ENCODE assay signal across 23 mouse cellular contexts in the genomic region with DNA sequence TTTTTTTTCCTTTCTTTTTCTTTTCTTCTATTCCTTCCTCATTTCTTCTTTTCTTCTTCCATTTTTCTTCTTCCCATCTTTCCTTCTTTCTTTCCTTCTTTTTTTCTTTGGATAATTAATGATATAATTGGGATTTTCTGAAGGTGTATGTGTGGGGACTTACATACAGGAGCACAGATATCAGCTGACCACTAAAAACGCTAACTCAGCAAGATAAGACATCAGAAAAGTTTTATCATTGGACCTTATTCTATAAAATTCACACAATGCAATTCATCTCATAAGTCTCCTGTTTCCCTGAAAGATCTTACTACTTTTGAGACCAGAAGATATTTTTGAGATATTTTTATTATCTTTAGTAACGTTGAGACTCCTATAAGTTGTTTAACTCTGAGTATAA.
DNase-seq lines count a peak whose midpoint lies in the region; ATAC-seq and TF ChIP-seq lines count a peak whose summit lies in the region.
"Had no signal": no experiment of that assay in that cellular context is flagged by ENCODE, and none has a peak within 500 bp of the region (broad histone marks: within the 10 kb centered on the region; RNA-seq: fewer than 3 reads in every experiment).

No protein-coding gene starts in this region.

- no peak for TF ChIP-seq RAD21 in CH12.LX (IDR thresholded peaks at IDR 0.05; ENCODE audit: low read depth, low read length)
- no peak for TF ChIP-seq RAD21 in MEL (IDR thresholded peaks at IDR 0.05; ENCODE audit: low read depth, low read length)

- H3K9ac ChIP-seq in CH12.LX (ENCODE audit: insufficient read depth, low read depth): no peak overlapping the region
- H3K9ac ChIP-seq in ES-E14 (ENCODE audit: insufficient read depth, low read depth, low read length, poor library complexity, severe bottlenecking): no peak overlapping the region
- no peak overlapping the region for H3K9ac ChIP-seq in MEL (ENCODE audit: control insufficient read depth, low read depth, low read length, poor library complexity, severe bottlenecking)
- no peak overlapping the region for H3K9ac ChIP-seq in forebrain, embryonic 12.5 days
- no peak overlapping the region for H3K9ac ChIP-seq in midbrain, embryonic 13.5 days (replicated peaks)

- no peak for DNase-seq in CH12.LX (ENCODE audit: extremely low read depth)
- DNase-seq in ES-E14 (ENCODE audit: low read depth, low spot score): no peak
- DNase-seq in MEL (ENCODE audit: low read depth, low spot score): no peak
- DNase-seq in lung, adult 18-20 months: no peak
- DNase-seq: adrenal gland, adult 2 months; adrenal gland, adult 8-10 months; adrenal gland, postnatal 10 days; adrenal gland, postnatal 14 days; adrenal gland, postnatal 25 days; adrenal gland, postnatal 36 days; B cell, adult 2 months; cerebellum, adult 11 months; cerebellum, adult 11-12 months; cerebellum, adult 18-20 months; cerebellum, adult 2 months; cerebellum, adult 8-10 months; cerebellum, adult 9-10 months had no signal

- no peaks in the 10 kb centered on the region for H3K79me2 ChIP-seq in CH12.LX (replicated peaks; ENCODE audit: control insufficient read depth, extremely low read depth, insufficient read depth, poor library complexity, severe bottlenecking)
- no peaks in the 10 kb centered on the region for H3K79me2 ChIP-seq in MEL (ENCODE audit: control insufficient read depth, insufficient read depth, low read length, poor library complexity)

- H3K36me3 ChIP-seq in CH12.LX (replicated peaks in 1 of 2; ENCODE audit: control insufficient read depth in 1 of 2, insufficient read depth in 1 of 2, low read length in 1 of 2) (no peaks in the 10 kb centered on the region), ES-E14 (ENCODE audit: control insufficient read depth, insufficient read depth, low read length, poor library complexity, severe bottlenecking) (no peaks in the 10 kb centered on the region), MEL (ENCODE audit: control insufficient read depth in 1 of 2, insufficient read depth in 2 of 2, low read length in 2 of 2) (no peaks in the 10 kb centered on the region)
- no peaks in the 10 kb centered on the region for H3K36me3 ChIP-seq in forebrain, embryonic 12.5 days (replicated peaks)
- H3K36me3 ChIP-seq in midbrain, embryonic 13.5 days: no peaks in the 10 kb centered on the region
- H3K36me3 ChIP-seq: G1E had no signal

- H3K27me3 ChIP-seq in CH12.LX (replicated peaks) (no peaks in the 10 kb centered on the region), MEL (ENCODE audit: control insufficient read depth in 1 of 2, insufficient read depth in 2 of 2, low read length in 2 of 2) (no peaks in the 10 kb centered on the region)
- H3K27me3 ChIP-seq in forebrain, embryonic 12.5 days: no peaks in the 10 kb centered on the region
- no peaks in the 10 kb centered on the region for H3K27me3 ChIP-seq in midbrain, embryonic 13.5 days
- H3K27me3 ChIP-seq: Patski had no signal

- WGBS in forebrain, embryonic 12.5 days: 80% methylated on average over 2 of the region's 2 CpGs
- WGBS in midbrain, embryonic 13.5 days: 83% methylated on average over 2 of the region's 2 CpGs

- no peak for TF ChIP-seq EP300 in CH12.LX (IDR thresholded peaks at IDR 0.05; ENCODE audit: low read length)
- no peak for TF ChIP-seq EP300 in MEL (IDR thresholded peaks at IDR 0.05; ENCODE audit: low read depth in 1 of 2, low read length in 2 of 2)

- H3K4me1 ChIP-seq in CH12.LX (ENCODE audit: control insufficient read depth in 1 of 2, insufficient read depth in 2 of 2): no peaks in the 10 kb centered on the region
- H3K4me1 ChIP-seq in ES-E14 (ENCODE audit: control insufficient read depth in 2 of 2, insufficient read depth in 2 of 2, low read length in 2 of 2, poor library complexity in 1 of 2): no peaks in the 10 kb centered on the region
- no peaks in the 10 kb centered on the region for H3K4me1 ChIP-seq in MEL (ENCODE audit: control insufficient read depth in 1 of 2, insufficient read depth in 2 of 2, low read length in 2 of 2)
- H3K4me1 ChIP-seq in forebrain, embryonic 12.5 days: no peaks in the 10 kb centered on the region
- H3K4me1 ChIP-seq in midbrain, embryonic 13.5 days (replicated peaks): no peaks in the 10 kb centered on the region

- TF ChIP-seq POLR2A in CH12.LX (IDR thresholded peaks at IDR 0.05; ENCODE audit: low read depth, low read length): no peak
- no peak for TF ChIP-seq POLR2A in MEL (IDR thresholded peaks at IDR 0.05; ENCODE audit: control insufficient read depth in 1 of 2, insufficient read depth in 1 of 2, low read depth in 1 of 2, low read length in 2 of 2, poor library complexity in 1 of 2)

- no peak for ATAC-seq in forebrain, embryonic 12.5 days (ENCODE audit: low FRiP score)
- ATAC-seq in midbrain, embryonic 13.5 days: no peak
- ATAC-seq: activated CD4-positive, CD25-positive, alpha-beta regulatory T cell, adult 4 months; CD4-positive, CD25-positive, alpha-beta regulatory T cell, adult 4 months; Patski had no signal

- in situ Hi-C loops in CH12.LX (cut with MboI; ENCODE audit: low pct_ligation_motif_present, low pct_unique_long_range_greater_than_20kb, low sequenced_read_pairs) (no loop called here), ES-E14 (cut with MboI; ENCODE audit: low sequenced_read_pairs in 2 of 2, unreplicated experiment in 2 of 2) (no loop called here)

- H3K4me3 ChIP-seq in CH12.LX (replicated peaks in 1 of 3; ENCODE audit: low read depth in 2 of 3, low read length in 2 of 3, poor library complexity in 1 of 3): no peak overlapping the region
- no peak overlapping the region for H3K4me3 ChIP-seq in ES-E14 (ENCODE audit: insufficient read depth in 1 of 2, low read depth in 1 of 2, low read length in 2 of 2, poor library complexity in 1 of 2, severe bottlenecking in 1 of 2)
- no peak overlapping the region for H3K4me3 ChIP-seq in MEL (ENCODE audit: control insufficient read depth in 1 of 2, insufficient read depth in 1 of 2, low read depth in 2 of 2, low read length in 2 of 2)
- H3K4me3 ChIP-seq in forebrain, embryonic 12.5 days (replicated peaks): no peak overlapping the region
- H3K4me3 ChIP-seq in midbrain, embryonic 13.5 days (replicated peaks): no peak overlapping the region

- TF ChIP-seq CTCF in CH12.LX (conservative IDR thresholded peaks at IDR 0.05 in 1 of 2, IDR thresholded peaks at IDR 0.05 in 1 of 2; ENCODE audit: low read depth in 2 of 2, low read length in 2 of 2) (no peak), MEL (IDR thresholded peaks at IDR 0.05 in 2 of 3, conservative IDR thresholded peaks at IDR 0.05 in 1 of 3; ENCODE audit: control insufficient read depth in 1 of 3, insufficient read depth in 1 of 3, low read depth in 2 of 3, low read length in 3 of 3, poor library complexity in 1 of 3, severe bottlenecking in 1 of 3) (no peak)

- no peak overlapping the region for H3K4me2 ChIP-seq in CH12.LX (ENCODE audit: insufficient read depth, low read depth, poor library complexity, severe bottlenecking)
- H3K4me2 ChIP-seq in forebrain, embryonic 12.5 days: no peak overlapping the region
- no peak overlapping the region for H3K4me2 ChIP-seq in midbrain, embryonic 13.5 days (replicated peaks)

- H3K9me3 ChIP-seq in CH12.LX (replicated peaks; ENCODE audit: low read length) (peaks cover 7% of the 10 kb centered on the region), ES-E14 (ENCODE audit: control insufficient read depth, insufficient read depth, low read depth, low read length) (no peaks in the 10 kb centered on the region), MEL (replicated peaks; ENCODE audit: insufficient read depth, low read length) (no peaks in the 10 kb centered on the region)
- H3K9me3 ChIP-seq in forebrain, embryonic 12.5 days: peaks cover 9% of the 10 kb centered on the region; the same call in 1 of the 2 replicates
- peaks cover 12% of the 10 kb centered on the region for H3K9me3 ChIP-seq in midbrain, embryonic 13.5 days

- dilution Hi-C loops in CH12.LX (cut with MboI; ENCODE audit: extremely low pct_ligation_motif_present, extremely low pct_unique_long_range_greater_than_20kb, low sequenced_read_pairs): no loop called here

- no peak overlapping the region for H3K27ac ChIP-seq in CH12.LX (ENCODE audit: insufficient read depth, low read depth)
- H3K27ac ChIP-seq in ES-E14 (ENCODE audit: insufficient read depth, low read depth, low read length, poor library complexity, severe bottlenecking): no peak overlapping the region
- H3K27ac ChIP-seq in MEL (ENCODE audit: control insufficient read depth, low read depth, low read length): no peak overlapping the region
- H3K27ac ChIP-seq in forebrain, embryonic 12.5 days: no peak overlapping the region
- H3K27ac ChIP-seq in midbrain, embryonic 13.5 days: no peak overlapping the region

TF ChIP-seq in CH12.LX, 34 proteins besides CTCF, POLR2A, EP300 and RAD21:
- TF ChIP-seq MAFK (IDR thresholded peaks at IDR 0.05; ENCODE audit: insufficient replicate concordance, low read length) (0 out of 2 replicates have a peak, but pooled peaks have one; percentile 60), ZC3H11A (IDR thresholded peaks at IDR 0.05; ENCODE audit: low read depth, low read length) (no peak), BHLHE40 (IDR thresholded peaks at IDR 0.05; ENCODE audit: low read depth, low read length) (no peak), MYC (IDR thresholded peaks at IDR 0.05; ENCODE audit: low read depth, low read length) (no peak), KAT2A (IDR thresholded peaks at IDR 0.05; ENCODE audit: insufficient replicate concordance, low read length) (no peak)
TF ChIP-seq in CH12.LX: peak in this region for 1.

TF ChIP-seq in ES-E14, 5 proteins besides CTCF, POLR2A, EP300 and RAD21:
- TF ChIP-seq CHD2 (IDR thresholded peaks at IDR 0.05; ENCODE audit: low read depth, low read length): no peak
- TF ChIP-seq ZC3H11A (IDR thresholded peaks at IDR 0.05; ENCODE audit: borderline replicate concordance, low read depth, low read length): no peak
- peak; percentile 77 for TF ChIP-seq MAFK (IDR thresholded peaks at IDR 0.05; ENCODE audit: insufficient read depth, low read depth, low read length)
- TF ChIP-seq ZNF384 (IDR thresholded peaks at IDR 0.05; ENCODE audit: low read depth, low read length): no peak
- TF ChIP-seq HCFC1 (IDR thresholded peaks at IDR 0.05; ENCODE audit: borderline replicate concordance, insufficient read depth, low read length): no peak

TF ChIP-seq in MEL, 35 proteins besides CTCF, POLR2A, EP300 and RAD21:
- TF ChIP-seq MAFK (IDR thresholded peaks at IDR 0.05; ENCODE audit: borderline replicate concordance, low read depth, low read length) (peak; percentile 66; the same call in 1 of the 2 replicates), ZC3H11A (IDR thresholded peaks at IDR 0.05; ENCODE audit: low read depth, low read length) (no peak)
